Mouse (Mus musculus) adrenal gland, adult 2 months (tissue): Measurements from ENCODE around the gene Rnf180. TPM values are rescaled to one million over a fixed set of nuclear protein-coding genes. Genes with fewer than 3 reads are reported as not detected.

Experiments
- DNase-seq: peaks from one replicate; pipeline ENCODE4 v3.0.0; 2021
- polyA plus RNA-seq: library from polyadenylated mRNA; depleted of rRNA; stranded (reverse); fragments of >200 nt; gene quantifications from 2 replicates; pipeline ENCODE4 v1.2.3, GENCODE M21; 2012
- total RNA-seq, 2 experiments: library from RNA; stranded (reverse); gene quantifications; 2 replicates each; pipeline ENCODE4 v1.2.3; 2021

Gene Rnf180
- total and polyA plus RNA-seq, 3 experiments: 0.45 to 17.6 (median 5.2) TPM

DNA sequence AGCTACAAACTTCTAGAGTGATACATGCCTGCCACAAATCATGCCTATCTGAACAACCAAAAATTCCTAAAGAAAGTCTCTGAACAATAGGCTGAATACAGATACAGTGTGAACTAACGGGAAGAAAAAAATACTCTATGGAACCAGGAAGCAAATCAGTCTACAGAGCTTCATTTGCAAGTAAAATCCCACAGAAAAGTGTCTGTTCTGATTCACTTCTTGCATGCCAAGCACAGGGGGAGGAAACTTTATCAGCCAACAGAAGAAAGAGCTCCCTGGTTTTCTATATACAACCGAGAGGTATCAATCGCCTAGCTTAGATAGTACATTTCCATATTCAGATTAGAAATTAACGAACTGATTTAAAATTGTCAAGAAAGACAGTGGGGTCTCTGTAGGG lies 43.8 kb downstream of the Rnf180 start:
- DNase-seq: no peak

GRCm38 (mm10) chr13:105250264-105250663 lies 44.4 kb downstream of the Rnf180 start:
- no peak for DNase-seq

DNA sequence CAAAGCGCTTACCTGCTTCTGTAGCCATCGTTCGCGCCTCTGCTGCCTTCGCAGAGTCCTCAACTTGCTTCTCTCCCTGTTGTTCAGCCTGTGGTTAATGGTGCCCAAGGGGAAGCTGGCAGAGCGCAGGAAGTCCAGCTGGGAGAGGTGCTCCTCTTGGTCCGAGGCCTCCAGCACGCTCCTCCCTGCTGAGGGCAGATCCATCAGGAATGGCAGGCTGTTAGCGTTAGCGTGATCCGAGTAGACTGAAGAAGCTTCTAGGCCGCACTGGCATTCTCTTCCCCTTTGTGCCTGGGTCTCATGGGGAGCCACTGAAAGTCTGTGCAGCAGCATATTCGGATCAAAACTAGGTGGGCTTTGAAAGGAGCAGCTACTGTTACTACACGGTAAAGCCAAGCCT lies 45.0 kb downstream of the Rnf180 start:
- DNase-seq: no peak

DNA sequence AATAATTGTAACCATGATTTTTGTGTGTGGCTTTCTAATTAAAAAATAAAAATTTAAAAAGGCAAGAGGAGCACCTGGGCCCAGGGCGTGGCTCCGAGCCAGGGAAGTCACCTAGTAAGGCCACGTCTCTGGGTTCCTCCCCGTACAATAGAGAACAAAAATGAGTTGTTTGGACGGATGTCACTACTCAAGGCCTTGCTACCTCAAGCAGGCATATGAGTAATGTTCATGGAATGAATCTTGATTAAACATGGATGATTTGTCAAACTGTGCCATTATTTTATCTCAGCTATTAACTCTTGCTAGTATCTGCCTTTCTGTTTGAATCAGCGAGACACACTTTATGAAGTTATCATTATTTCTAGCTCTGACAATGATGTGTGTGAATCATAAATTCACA lies 46.9 kb downstream of the Rnf180 start:
- DNase-seq: peak; percentile 31

DNA sequence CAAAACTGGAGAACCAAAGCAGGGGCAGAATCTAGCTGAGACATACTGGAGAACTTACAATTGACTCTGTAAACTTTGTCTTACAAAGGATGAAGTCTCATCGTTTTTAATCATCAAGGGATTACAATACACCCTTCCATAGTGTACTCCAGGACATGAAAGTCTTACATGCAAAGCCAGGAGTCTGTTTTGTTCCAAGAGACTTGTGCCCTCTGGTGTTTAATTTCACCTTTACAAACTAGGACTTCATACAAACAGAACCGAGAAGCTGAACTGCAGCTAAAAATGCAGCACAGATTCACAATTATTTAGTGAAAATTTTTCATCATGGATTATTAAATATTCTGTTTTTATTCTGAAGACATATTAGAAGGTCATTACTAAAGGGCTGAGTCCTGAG lies 53.8 kb downstream of the Rnf180 start:
- no peak for DNase-seq

DNA sequence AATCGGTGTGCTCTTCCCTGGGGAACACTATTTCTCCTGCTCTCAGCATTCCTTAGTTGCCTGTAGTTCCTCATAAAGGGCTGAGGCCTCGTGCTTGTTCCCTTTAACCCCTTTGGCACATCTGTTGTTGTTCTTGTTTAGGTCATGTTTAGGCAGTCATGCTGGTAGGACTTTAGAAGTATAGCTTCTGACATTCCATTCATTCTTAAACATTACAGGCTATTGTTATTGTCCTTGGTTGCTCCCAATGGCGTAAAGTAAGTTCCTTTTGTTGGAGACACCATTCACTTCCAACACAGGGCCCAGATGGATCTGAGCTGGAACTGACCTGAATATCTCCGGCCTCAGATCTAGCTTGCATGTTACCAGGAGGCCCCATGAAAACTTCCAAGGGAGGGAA lies 67.5 kb downstream of the Rnf180 start:
- DNase-seq: no peak

DNA sequence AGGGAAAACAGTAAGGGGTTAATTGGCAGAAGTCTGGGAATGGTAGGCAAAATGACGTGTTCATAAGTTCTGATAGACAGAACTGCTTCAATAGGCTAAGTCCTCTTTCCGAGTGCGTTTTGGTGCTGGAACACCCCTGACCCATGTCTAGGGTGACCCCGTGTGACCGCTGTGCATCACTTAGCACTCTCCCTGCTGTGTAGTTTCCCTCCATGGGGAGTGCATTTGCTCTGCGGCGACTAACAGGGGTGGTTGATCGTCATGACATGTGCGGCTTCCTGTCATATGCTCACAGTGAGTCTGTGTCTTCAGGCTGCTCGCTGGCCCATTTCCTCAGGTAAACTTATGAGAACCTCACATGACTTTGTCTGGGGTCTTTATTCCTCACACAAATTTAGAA lies 70.6 kb downstream of the Rnf180 start:
- no peak for DNase-seq

DNA sequence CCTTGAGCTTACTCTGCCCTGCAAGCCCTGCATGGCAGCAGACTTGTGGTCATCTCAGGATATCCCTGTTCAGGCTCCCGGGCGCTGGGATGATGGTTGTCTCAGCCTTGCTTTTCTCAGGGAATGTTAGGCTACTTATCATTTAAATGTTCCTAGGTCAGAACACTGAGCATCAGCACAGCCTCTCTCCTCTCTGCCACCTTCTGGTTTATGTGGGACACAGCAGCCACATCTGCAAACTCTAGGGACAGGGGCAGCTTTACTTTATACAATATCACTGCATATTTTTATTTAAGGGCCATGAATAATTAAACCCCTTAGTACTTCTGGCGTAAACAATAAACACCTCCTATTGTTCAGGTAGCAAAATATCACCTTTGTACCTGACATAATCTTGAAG lies 71.5 kb downstream of the Rnf180 start:
- DNase-seq: peak; percentile 14

GRCm38 (mm10) chr13:105222016-105222725 lies 72.4 kb downstream of the Rnf180 start:
- DNase-seq: no peak

GRCm38 (mm10) chr13:105210746-105211145 lies 83.9 kb downstream of the Rnf180 start:
- DNase-seq: no peak

DNA sequence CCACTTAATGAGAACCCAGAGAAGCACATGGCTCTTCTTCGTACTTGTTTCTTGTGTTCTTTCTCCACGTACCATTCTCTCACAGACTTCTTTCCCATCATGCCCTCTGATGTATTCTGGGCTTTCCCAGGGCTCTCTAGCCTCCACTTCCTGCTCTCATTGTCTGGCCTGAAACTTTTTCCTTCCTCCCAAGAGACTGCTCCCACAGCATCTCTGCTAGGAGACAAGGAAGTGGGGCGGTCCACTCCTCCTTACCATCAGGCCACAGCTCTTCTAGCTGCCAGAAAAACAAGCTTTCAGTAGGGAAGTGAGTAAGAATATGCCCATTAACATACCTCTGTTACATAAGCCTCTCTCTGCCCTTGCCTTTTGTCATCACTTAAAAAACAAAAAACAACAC lies 90.8 kb downstream of the Rnf180 start:
- no peak for DNase-seq

DNA sequence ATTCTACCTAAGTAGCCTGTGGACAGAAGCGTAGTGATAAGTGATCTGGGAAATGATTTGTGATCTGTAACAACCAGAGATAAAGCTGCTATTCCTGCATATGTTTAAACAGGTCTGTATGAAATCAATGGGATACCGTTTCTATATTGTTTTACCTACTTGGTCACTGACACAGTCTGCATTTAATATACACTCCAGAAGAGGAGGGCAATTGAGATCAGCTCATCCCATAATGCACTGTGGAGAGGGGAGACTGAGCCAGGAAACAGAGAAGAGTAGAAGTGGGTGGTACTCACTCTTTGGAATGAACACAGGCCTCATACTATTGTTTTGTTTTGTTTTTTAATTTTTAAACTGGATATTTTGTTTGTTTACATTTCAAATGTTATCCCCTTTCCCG lies 96.0 kb downstream of the Rnf180 start:
- no peak for DNase-seq

DNA sequence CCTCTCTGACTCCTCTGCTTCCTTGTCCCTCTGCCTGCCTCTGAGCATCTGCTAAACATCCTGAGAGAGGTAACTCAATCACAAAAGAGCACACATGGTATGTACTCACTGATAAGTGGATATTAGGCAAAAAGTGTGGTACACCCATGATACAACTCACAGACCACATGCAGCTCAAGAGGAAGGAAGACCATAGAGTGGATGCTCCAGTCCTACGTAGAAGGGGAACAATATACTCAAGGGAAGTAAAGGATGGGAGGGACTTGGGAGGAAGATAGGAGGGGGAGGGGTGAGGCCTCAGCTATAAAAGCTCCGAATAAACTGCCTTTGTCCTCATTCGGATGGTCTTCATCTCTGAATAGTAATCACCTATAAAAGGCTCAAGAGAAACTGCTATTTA lies 96.6 kb downstream of the Rnf180 start:
- no peak for DNase-seq

DNA sequence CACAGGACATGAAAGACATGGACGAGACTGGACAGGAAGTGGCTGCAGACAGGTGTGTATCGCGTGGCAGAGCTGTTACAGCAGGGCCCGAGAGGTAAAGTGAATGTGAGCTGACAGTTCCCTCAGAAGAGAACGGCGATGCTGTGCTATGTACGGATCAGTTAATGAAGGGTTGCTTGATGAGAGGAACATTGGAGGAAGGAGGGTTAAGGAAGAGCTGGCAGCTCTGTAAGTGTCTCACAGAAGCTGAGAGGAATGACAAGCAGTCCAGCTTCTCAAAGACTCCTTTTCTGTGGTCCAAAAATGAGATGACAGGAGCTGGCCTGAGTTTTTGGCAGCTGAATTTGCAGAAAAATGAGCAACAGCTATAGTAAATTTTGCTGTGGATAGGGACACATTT lies 101.0 kb downstream of the Rnf180 start:
- no peak for DNase-seq

DNA sequence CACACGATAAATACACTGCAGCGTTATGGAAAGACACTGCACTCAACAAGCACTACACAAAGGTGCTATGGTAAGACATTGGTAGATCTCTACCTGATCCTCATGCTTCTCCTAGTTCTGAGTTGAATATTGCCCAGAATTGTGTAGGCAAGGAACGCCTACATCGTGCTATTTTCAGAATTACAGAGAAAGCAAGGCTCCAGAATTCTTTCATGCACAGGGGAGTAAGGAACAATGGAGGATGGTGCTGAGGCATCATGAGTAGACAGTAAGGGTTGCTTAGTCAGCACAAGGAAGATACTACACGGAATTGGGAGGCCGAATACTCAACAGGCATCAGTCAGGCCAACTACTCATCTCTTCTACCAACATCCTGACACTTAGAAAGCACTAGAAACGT lies 105.9 kb downstream of the Rnf180 start:
- no peak for DNase-seq

- DNase-seq: no peak
These were observed 113.8 kb downstream of the Rnf180 start for GRCm38 (mm10) chr13:105180781-105181180.

DNA sequence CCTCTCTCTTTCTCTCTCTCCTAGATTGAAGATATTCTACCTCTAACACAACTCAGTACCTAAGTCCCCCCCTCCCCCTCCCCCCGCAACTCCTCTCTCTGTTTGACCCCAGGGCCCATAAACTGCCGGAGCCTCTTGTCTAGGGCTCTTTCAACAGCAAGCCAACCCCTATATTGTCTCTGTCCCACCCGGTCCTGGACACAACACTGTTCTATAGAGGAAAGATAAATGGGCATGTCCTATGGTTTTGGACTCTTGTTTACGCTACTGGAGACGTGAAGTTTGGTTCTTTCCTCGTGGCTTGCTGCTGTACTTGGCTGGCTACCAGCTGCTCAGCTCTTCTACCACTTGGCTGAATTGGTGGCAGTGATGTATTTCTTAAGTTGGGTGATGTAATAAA lies 129.2 kb downstream of the Rnf180 start:
- no peak for DNase-seq

- peak; percentile 6 for DNase-seq
These were observed 140.7 kb downstream of the Rnf180 start for GRCm38 (mm10) chr13:105153955-105154354.

GRCm38 (mm10) chr13:105150006-105150405 lies 144.6 kb downstream of the Rnf180 start:
- DNase-seq: no peak

DNA sequence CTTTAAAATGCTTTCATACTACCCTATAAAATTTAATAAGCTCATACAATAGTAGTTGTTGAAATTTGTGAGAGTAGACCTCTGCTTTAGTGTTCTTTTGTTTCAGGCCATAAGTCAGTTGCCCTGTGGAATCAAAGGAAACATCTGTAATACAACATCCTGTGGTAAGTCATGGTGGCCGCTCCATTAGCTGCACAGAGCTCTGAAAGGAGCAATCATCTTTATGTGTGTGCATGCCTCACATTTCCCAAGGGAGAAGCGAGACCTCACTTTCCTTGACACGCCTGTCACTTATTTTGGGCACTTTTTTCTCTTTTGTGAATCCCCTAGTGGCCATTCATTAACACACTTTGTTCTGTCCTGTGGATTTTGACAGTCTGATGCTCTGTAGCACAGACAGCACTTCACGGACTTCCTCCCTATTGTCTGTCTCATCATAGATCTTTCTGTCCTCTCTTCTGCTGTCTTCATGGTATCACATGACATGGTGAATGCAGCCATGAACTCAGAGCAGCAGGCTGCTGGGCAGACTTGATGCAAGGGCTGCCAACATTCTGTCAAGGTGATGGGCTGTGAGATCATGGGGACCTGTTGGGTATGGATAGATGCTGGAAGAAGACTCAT lies 146.7 kb downstream of the Rnf180 start:
- no peak for DNase-seq

DNA sequence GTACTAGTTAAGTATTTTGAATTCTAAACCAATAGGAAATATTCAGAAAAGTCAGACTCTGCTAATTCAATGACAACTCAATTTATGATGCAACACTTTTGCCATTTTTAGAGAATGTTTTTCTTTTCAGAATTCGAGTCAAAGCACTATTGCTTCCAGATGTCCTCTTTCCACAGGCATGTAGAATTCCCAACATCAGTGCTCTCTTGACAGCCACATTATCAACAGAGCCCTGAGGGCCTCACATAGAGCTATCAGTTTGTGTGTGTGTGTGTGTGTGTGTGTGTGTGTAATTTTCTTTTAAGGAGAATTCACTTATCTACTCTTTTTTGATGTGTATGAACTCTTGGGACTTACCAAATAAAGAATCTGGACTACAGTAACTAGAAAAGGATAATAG lies 147.8 kb downstream of the Rnf180 start:
- DNase-seq: no peak

DNA sequence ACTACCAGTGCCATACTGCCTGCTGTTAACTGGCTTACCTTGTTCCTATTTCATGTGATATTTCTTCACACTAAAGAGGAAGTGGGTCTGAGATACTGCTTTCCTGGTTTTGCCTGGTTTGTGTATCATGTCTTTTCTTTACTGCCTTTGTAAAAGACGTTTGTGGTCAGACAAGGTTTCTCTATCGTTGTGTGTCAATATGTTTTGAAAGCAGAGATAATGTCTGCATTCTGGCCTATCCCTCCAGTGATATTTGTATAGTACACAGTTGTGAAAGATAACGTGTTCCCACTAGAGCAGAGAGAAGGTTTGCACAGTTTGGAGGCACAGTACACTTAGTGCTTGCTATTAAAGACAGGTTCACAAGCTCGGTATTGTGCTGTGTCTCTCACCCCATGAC lies 154.7 kb downstream of the Rnf180 start:
- DNase-seq: no peak

- DNase-seq: no peak
These were observed 160.2 kb downstream of the Rnf180 start for GRCm38 (mm10) chr13:105134397-105134796.

DNA sequence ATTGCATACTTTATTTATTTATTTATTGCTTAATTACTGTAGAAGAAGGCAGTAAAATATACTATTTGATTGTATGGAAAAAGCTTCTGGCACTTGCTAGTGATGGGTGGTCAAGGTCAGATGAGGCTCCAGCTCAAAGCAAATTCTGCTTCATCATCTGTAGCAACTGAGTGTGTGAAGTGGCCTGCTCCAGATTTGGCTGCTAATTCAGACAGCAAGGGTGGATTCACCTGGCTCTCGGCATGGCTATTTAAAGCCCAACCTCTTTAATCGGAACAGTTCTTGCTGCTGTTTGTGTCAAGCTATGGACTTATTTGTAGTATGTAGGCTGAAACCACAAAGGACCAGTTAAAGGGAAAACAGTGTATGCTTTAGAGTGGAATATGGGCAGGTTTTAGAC lies 161.8 kb downstream of the Rnf180 start:
- DNase-seq: no peak
